Mouse (Mus musculus) liver, adult (tissue): ENCODE results near the gene Cars2.

ENCODE experiments used
- GATA4 ChIP-seq: IDR thresholded peaks from 2 replicates; pipeline ENCODE4 v1.6.1; 2014; ENCODE audit warnings: mild to moderate bottlenecking, low read length; ENCODE audit not compliant: insufficient replicate concordance

Gene Cars2

GRCm38 (mm10) chr8:11539049-11539448, 11.5 kb downstream of the Cars2 start:
- no peak for TF ChIP-seq GATA4

- no peak for TF ChIP-seq GATA4
Observed at GRCm38 (mm10) chr8:11534494-11534893, 16.1 kb downstream of the Cars2 start.

- no peak for TF ChIP-seq GATA4
Observed at GRCm38 (mm10) chr8:11530849-11531248, 19.7 kb downstream of the Cars2 start.

- TF ChIP-seq GATA4, result no peak
Observed at GRCm38 (mm10) chr8:11530155-11530770, 20.3 kb downstream of the Cars2 start.

- no peak for TF ChIP-seq GATA4
Observed at GRCm38 (mm10) chr8:11523331-11523730, 27.3 kb downstream of the Cars2 start.

GRCm38 (mm10) chr8:11518676-11519075, 31.9 kb downstream of the Cars2 start:
- TF ChIP-seq GATA4, result no peak

- no peak for TF ChIP-seq GATA4
Observed at GRCm38 (mm10) chr8:11518056-11518396, 32.6 kb downstream of the Cars2 start.

GRCm38 (mm10) chr8:11517366-11518055, 33.1 kb downstream of the Cars2 start:
- no peak for TF ChIP-seq GATA4

- TF ChIP-seq GATA4, result no peak
Observed at GRCm38 (mm10) chr8:11516292-11516691, 34.3 kb downstream of the Cars2 start.

- no peak for TF ChIP-seq GATA4
Observed at GRCm38 (mm10) chr8:11513247-11513646, 37.3 kb downstream of the Cars2 start.

- no peak for TF ChIP-seq GATA4
Observed at GRCm38 (mm10) chr8:11512711-11513110, 37.9 kb downstream of the Cars2 start.

GRCm38 (mm10) chr8:11510971-11511370, 39.6 kb downstream of the Cars2 start:
- no peak for TF ChIP-seq GATA4

GRCm38 (mm10) chr8:11508880-11509279, 41.7 kb downstream of the Cars2 start:
- TF ChIP-seq GATA4, result no peak

GRCm38 (mm10) chr8:11506802-11507201, 43.8 kb downstream of the Cars2 start:
- no peak for TF ChIP-seq GATA4

- TF ChIP-seq GATA4, result no peak
Observed at GRCm38 (mm10) chr8:11506074-11506473, 44.5 kb downstream of the Cars2 start.

GRCm38 (mm10) chr8:11503476-11504232, 46.9 kb downstream of the Cars2 start:
- no peak for TF ChIP-seq GATA4

- no peak for TF ChIP-seq GATA4
Observed at GRCm38 (mm10) chr8:11498786-11499485, 51.6 kb downstream of the Cars2 start.
